Mouse (Mus musculus) midbrain, embryonic 15.5 days (tissue): ENCODE measurements around the gene Ptprm. TPM values are rescaled to one million over a fixed set of nuclear protein-coding genes. Genes with fewer than 3 reads are reported as not detected.
"Not testable (repeated sequence)": the region's sequence is repeated elsewhere in the genome, so short reads cannot be mapped to it uniquely, and the experiment has no call there.

Experiments
- ATAC-seq: fragments of 200-750 bp; cut with Nextera tagmentation; replicated peaks from 2 replicates; pipeline ENCODE4 v1.8.0; 2017; ENCODE audit warnings: moderate TSS enrichment
- H3K27ac ChIP-seq: fragments of 300-500 bp; sonication (generic); 2 replicates; pipeline ENCODE4 v1.5.1; 2015; ENCODE audit warnings: mild to moderate bottlenecking, inconsistent platforms
- H3K27me3 ChIP-seq: fragments of 300-500 bp; sonication (generic); replicated peaks from 2 replicates; pipeline ENCODE4 v1.6.1; 2015; ENCODE audit warnings: inconsistent platforms
- H3K36me3 ChIP-seq: fragments of 300-500 bp; sonication (generic); replicated peaks from 2 replicates; pipeline ENCODE4 v1.6.1; 2015; ENCODE audit warnings: inconsistent platforms
- H3K4me1 ChIP-seq: fragments of 300-500 bp; sonication (generic); 2 replicates; pipeline ENCODE4 v1.6.1; 2015; ENCODE audit warnings: inconsistent platforms
- H3K4me2 ChIP-seq: fragments of 300-500 bp; sonication (generic); 2 replicates; pipeline ENCODE4 v1.6.1; 2015; ENCODE audit warnings: inconsistent platforms, mild to moderate bottlenecking, moderate library complexity
- H3K4me3 ChIP-seq: fragments of 300-500 bp; sonication (generic); 2 replicates; pipeline ENCODE4 v1.5.1; 2015; ENCODE audit warnings: mild to moderate bottlenecking, inconsistent platforms
- H3K9ac ChIP-seq: fragments of 300-500 bp; sonication (generic); 2 replicates; pipeline ENCODE4 v1.6.1; 2015; ENCODE audit warnings: mild to moderate bottlenecking, inconsistent platforms
- H3K9me3 ChIP-seq: fragments of 300-500 bp; sonication (generic); 2 replicates; pipeline ENCODE4 v1.6.1; 2016; ENCODE audit warnings: inconsistent platforms
- WGBS: fragments of 180-500 bp; shearing (Covaris S2); methylation state at CpG from one replicate; pipeline ENCODE4 v1.1.7; 2015; ENCODE audit warnings: mixed read lengths; 5-methylcytosine and 5-hydroxymethylcytosine counted together
- polyA plus RNA-seq: library from polyadenylated mRNA; unstranded; fragments of >200 nt; fragmentation: Nextera tagmentation; extraction: Ambion mirVana; gene quantifications from 2 replicates; pipeline ENCODE4 v1.2.1, GENCODE M21; 2015

The Ptprm gene
- polyA plus RNA-seq, 1 experiment from 2014 or later = 21.8 TPM

- no peak overlapping the region for H3K4me2 ChIP-seq
- no peak; the same call in 1 of the 2 replicates for ATAC-seq
- no peaks in the 10 kb centered on the region for H3K36me3 ChIP-seq
- H3K4me1 ChIP-seq = no peaks in the 10 kb centered on the region
- H3K4me3 ChIP-seq = no peak overlapping the region
- no peaks in the 10 kb centered on the region for H3K9me3 ChIP-seq
- H3K27ac ChIP-seq = no peak overlapping the region
- no peaks in the 10 kb centered on the region for H3K27me3 ChIP-seq
- no peak overlapping the region for H3K9ac ChIP-seq
These were observed 495.5 kb downstream of the Ptprm start for GRCm38 (mm10) chr17:66858757-66859156.

- no peaks in the 10 kb centered on the region for H3K4me1 ChIP-seq
- H3K4me3 ChIP-seq = no peak overlapping the region
- ATAC-seq = no peak
- no peaks in the 10 kb centered on the region for H3K36me3 ChIP-seq
- H3K4me2 ChIP-seq = no peak overlapping the region
- 57% methylated on average over 6 of the region's 6 CpGs for WGBS
- H3K27me3 ChIP-seq = no peaks in the 10 kb centered on the region
- H3K27ac ChIP-seq = no peak overlapping the region
- no peak overlapping the region for H3K9ac ChIP-seq
- no peaks in the 10 kb centered on the region for H3K9me3 ChIP-seq
These were observed 501.8 kb downstream of the Ptprm start for GRCm38 (mm10) chr17:66852496-66852895.

GRCm38 (mm10) chr17:66847011-66847410 lies 507.2 kb downstream of the Ptprm start:
- H3K9me3 ChIP-seq, H3K4me2 ChIP-seq, H3K4me3 ChIP-seq, ATAC-seq, H3K27ac ChIP-seq, H3K9ac ChIP-seq, H3K36me3 ChIP-seq, H3K4me1 ChIP-seq, H3K27me3 ChIP-seq: not testable (repeated sequence)
- 92% methylated on average over 4 of the region's 4 CpGs for WGBS

GRCm38 (mm10) chr17:66822347-66822746 lies 531.9 kb downstream of the Ptprm start:
- ATAC-seq = no peak
- Histone ChIP-seq H3K4me3 (no peak overlapping the region), H3K27me3 (no peaks in the 10 kb centered on the region), H3K9ac (no peak overlapping the region), H3K9me3 (no peaks in the 10 kb centered on the region), H3K4me2 (no peak overlapping the region), H3K36me3 (no peaks in the 10 kb centered on the region), H3K27ac (no peak overlapping the region), H3K4me1 (no peaks in the 10 kb centered on the region)
- 90% methylated on average over 2 of the region's 2 CpGs for WGBS

- Histone ChIP-seq H3K4me2 (no peak overlapping the region), H3K36me3 (no peaks in the 10 kb centered on the region), H3K9me3 (no peaks in the 10 kb centered on the region), H3K27ac (no peak overlapping the region), H3K4me1 (peaks cover 2% of the 10 kb centered on the region; the same call in 1 of the 2 replicates), H3K4me3 (no peak overlapping the region), H3K9ac (no peak overlapping the region), H3K27me3 (no peaks in the 10 kb centered on the region)
- ATAC-seq = no peak
- WGBS = 76% methylated on average over 4 of the region's 4 CpGs
These were observed 536.9 kb downstream of the Ptprm start for GRCm38 (mm10) chr17:66817380-66817779.

- no peaks in the 10 kb centered on the region for H3K27me3 ChIP-seq
- no peaks in the 10 kb centered on the region for H3K36me3 ChIP-seq
- peaks cover 2% of the 10 kb centered on the region; the same call in 1 of the 2 replicates for H3K4me1 ChIP-seq
- ATAC-seq = no peak
- H3K4me2 ChIP-seq = no peak overlapping the region
- H3K27ac ChIP-seq = no peak overlapping the region
- no peaks in the 10 kb centered on the region for H3K9me3 ChIP-seq
- WGBS = 9% methylated on average over 2 of the region's 2 CpGs
- H3K4me3 ChIP-seq = no peak overlapping the region
- no peak overlapping the region for H3K9ac ChIP-seq
These were observed 538.3 kb downstream of the Ptprm start for GRCm38 (mm10) chr17:66815921-66816320.

- no peak for ATAC-seq
- Histone ChIP-seq H3K27me3 (no peaks in the 10 kb centered on the region), H3K36me3 (no peaks in the 10 kb centered on the region), H3K9me3 (no peaks in the 10 kb centered on the region), H3K4me1 (peaks cover 2% of the 10 kb centered on the region; the same call in 1 of the 2 replicates), H3K4me2 (no peak overlapping the region), H3K9ac (no peak overlapping the region), H3K4me3 (no peak overlapping the region), H3K27ac (no peak overlapping the region)
- WGBS = 61% methylated on average over 6 of the region's 6 CpGs
These were observed 540.5 kb downstream of the Ptprm start for GRCm38 (mm10) chr17:66813786-66814185.

- Histone ChIP-seq H3K4me1 (peaks cover 2% of the 10 kb centered on the region; the same call in 1 of the 2 replicates), H3K4me2 (no peak overlapping the region), H3K4me3 (no peak overlapping the region), H3K27me3 (no peaks in the 10 kb centered on the region), H3K9ac (no peak overlapping the region), H3K9me3 (no peaks in the 10 kb centered on the region), H3K27ac (no peak overlapping the region), H3K36me3 (no peaks in the 10 kb centered on the region)
- no peak for ATAC-seq
- WGBS = 85% methylated on average over 10 of the region's 10 CpGs
These were observed 540.9 kb downstream of the Ptprm start for GRCm38 (mm10) chr17:66813346-66813745.

- Histone ChIP-seq H3K4me2 (no peak overlapping the region), H3K27ac (no peak overlapping the region), H3K4me3 (no peak overlapping the region), H3K27me3 (no peaks in the 10 kb centered on the region), H3K4me1 (no peaks in the 10 kb centered on the region; the same call in 1 of the 2 replicates), H3K36me3 (no peaks in the 10 kb centered on the region), H3K9me3 (no peaks in the 10 kb centered on the region), H3K9ac (no peak overlapping the region)
- ATAC-seq = no peak
- WGBS = 76% methylated on average over 5 of the region's 5 CpGs
These were observed 544.5 kb downstream of the Ptprm start for GRCm38 (mm10) chr17:66809786-66810185.

- 85% methylated on average over 8 of the region's 8 CpGs for WGBS
- no peak overlapping the region for H3K27ac ChIP-seq
- H3K27me3 ChIP-seq = no peaks in the 10 kb centered on the region
- no peak for ATAC-seq
- no peak overlapping the region for H3K4me2 ChIP-seq
- peaks cover 5% of the 10 kb centered on the region; the same call in 1 of the 2 replicates for H3K4me1 ChIP-seq
- H3K9ac ChIP-seq = no peak overlapping the region
- no peak overlapping the region for H3K4me3 ChIP-seq
- no peaks in the 10 kb centered on the region for H3K9me3 ChIP-seq
- no peaks in the 10 kb centered on the region for H3K36me3 ChIP-seq
These were observed 546.1 kb downstream of the Ptprm start for GRCm38 (mm10) chr17:66808186-66808585.

GRCm38 (mm10) chr17:66801831-66802687 lies 552.2 kb downstream of the Ptprm start:
- no peak overlapping the region for H3K27ac ChIP-seq
- no peaks in the 10 kb centered on the region for H3K36me3 ChIP-seq
- 37% methylated on average over 10 of the region's 10 CpGs for WGBS
- H3K9me3 ChIP-seq = no peaks in the 10 kb centered on the region
- H3K9ac ChIP-seq = no peak overlapping the region
- no peak overlapping the region for H3K4me2 ChIP-seq
- 0 out of 2 replicates have a peak, but pooled peaks have one; percentile 48 for ATAC-seq
- H3K27me3 ChIP-seq = no peaks in the 10 kb centered on the region
- H3K4me1 ChIP-seq = peaks cover 14% of the 10 kb centered on the region
- no peak overlapping the region for H3K4me3 ChIP-seq

GRCm38 (mm10) chr17:66800231-66800630 lies 554.0 kb downstream of the Ptprm start:
- Histone ChIP-seq H3K36me3 (no peaks in the 10 kb centered on the region), H3K4me3 (no peak overlapping the region), H3K9me3 (no peaks in the 10 kb centered on the region), H3K4me1 (peaks cover 14% of the 10 kb centered on the region), H3K27ac (no peak overlapping the region), H3K27me3 (no peaks in the 10 kb centered on the region), H3K9ac (no peak overlapping the region), H3K4me2 (no peak overlapping the region)
- WGBS = 94% methylated on average over 6 of the region's 6 CpGs
- ATAC-seq = no peak

- Histone ChIP-seq H3K4me2 (no peak overlapping the region), H3K36me3 (no peaks in the 10 kb centered on the region), H3K9me3 (no peaks in the 10 kb centered on the region), H3K27me3 (no peaks in the 10 kb centered on the region), H3K9ac (no peak overlapping the region), H3K4me3 (no peak overlapping the region), H3K4me1 (peaks cover 21% of the 10 kb centered on the region), H3K27ac (no peak overlapping the region)
- no peak for ATAC-seq
- WGBS = 31% methylated on average over 12 of the region's 12 CpGs
These were observed 568.1 kb downstream of the Ptprm start for GRCm38 (mm10) chr17:66786166-66786565.
